Mouse (Mus musculus) lung, embryonic 16.5 days (tissue): ENCODE measurements at regions not wholly inside any gene's neighbourhood (a gene's known extent, or its start where the extent isn't known, plus 50 kb on each side); places are given as distances from the start of the nearest gene placed in this dataset.

ENCODE experiments used
- ATAC-seq: fragments of 200-750 bp; cut with Nextera tagmentation; 2 replicates; pipeline ENCODE4 v1.8.0; 2017; ENCODE audit warnings: low read depth, mild to moderate bottlenecking, moderate library complexity
- H3K27ac ChIP-seq: fragments of 300-500 bp; sonication (generic); 2 replicates; pipeline ENCODE4 v1.5.1; 2014; ENCODE audit warnings: mild to moderate bottlenecking, control low read depth, low read length
- H3K27me3 ChIP-seq: fragments of 300-500 bp; sonication (generic); 2 replicates; pipeline ENCODE4 v1.6.1; 2014; ENCODE audit warnings: low read depth, low read length, mixed read lengths; ENCODE audit not compliant: control insufficient read depth, insufficient read depth
- H3K36me3 ChIP-seq: fragments of 300-500 bp; sonication (generic); 2 replicates; pipeline ENCODE4 v1.6.1; 2014; ENCODE audit warnings: low read length; ENCODE audit not compliant: control insufficient read depth, insufficient read depth
- H3K4me1 ChIP-seq: fragments of 300-500 bp; sonication (generic); replicated peaks from 2 replicates; pipeline ENCODE4 v1.6.1; 2014; ENCODE audit warnings: low read length, mixed read lengths; ENCODE audit not compliant: control insufficient read depth, insufficient read depth
- H3K4me2 ChIP-seq: fragments of 300-500 bp; sonication (generic); 2 replicates; pipeline ENCODE4 v1.6.1; 2014; ENCODE audit warnings: low read depth, low read length, control low read depth
- H3K4me3 ChIP-seq: fragments of 300-500 bp; sonication (generic); 2 replicates; pipeline ENCODE4 v1.5.1; 2014; ENCODE audit warnings: mild to moderate bottlenecking, low read length, control low read depth
- H3K9ac ChIP-seq: fragments of 300-500 bp; sonication (generic); 2 replicates; pipeline ENCODE4 v1.6.1; 2014; ENCODE audit warnings: low read length, control low read depth
- H3K9me3 ChIP-seq: fragments of 300-500 bp; sonication (generic); 2 replicates; pipeline ENCODE4 v1.6.1; 2016; ENCODE audit warnings: low read length; ENCODE audit not compliant: control insufficient read depth
- WGBS: fragments of 180-500 bp; shearing (Covaris S2); extraction: QIAGEN DNeasy Blood & Tissue Kit; methylation state at CpG from one replicate; pipeline ENCODE4 v1.1.7; 2014; 5-methylcytosine and 5-hydroxymethylcytosine counted together

- no peak overlapping the region for H3K4me2 ChIP-seq
- H3K27me3 ChIP-seq, result no peaks in the 10 kb centered on the region
- no peak overlapping the region for H3K4me3 ChIP-seq
- no peak for ATAC-seq
- no peaks in the 10 kb centered on the region for H3K9me3 ChIP-seq
- WGBS, result 53% methylated on average over 3 of the region's 3 CpGs
- H3K27ac ChIP-seq, result no peak overlapping the region
- H3K36me3 ChIP-seq, result no peaks in the 10 kb centered on the region
- no peak overlapping the region for H3K9ac ChIP-seq
- no peaks in the 10 kb centered on the region for H3K4me1 ChIP-seq
Observed at GRCm38 (mm10) chr16:9176402-9176801, 346.5 kb downstream of the 1810013L24Rik start.

GRCm38 (mm10) chr16:9195821-9196220, 365.9 kb downstream of the 1810013L24Rik start:
- Histone ChIP-seq H3K36me3 (no peaks in the 10 kb centered on the region), H3K27ac (no peak overlapping the region), H3K4me2 (no peak overlapping the region), H3K4me3 (no peak overlapping the region), H3K9ac (no peak overlapping the region), H3K4me1 (no peaks in the 10 kb centered on the region), H3K9me3 (no peaks in the 10 kb centered on the region), H3K27me3 (no peaks in the 10 kb centered on the region)
- 29% methylated on average over 13 of the region's 13 CpGs for WGBS
- ATAC-seq, result no peak

- Histone ChIP-seq H3K9ac (no peak overlapping the region), H3K36me3 (no peaks in the 10 kb centered on the region), H3K27me3 (no peaks in the 10 kb centered on the region), H3K27ac (no peak overlapping the region), H3K9me3 (no peaks in the 10 kb centered on the region), H3K4me3 (no peak overlapping the region), H3K4me1 (no peaks in the 10 kb centered on the region), H3K4me2 (no peak overlapping the region)
- ATAC-seq, result no peak
- 74% methylated on average over 1 of the region's 1 CpGs for WGBS
Observed at GRCm38 (mm10) chr16:9198903-9199532, 369.1 kb downstream of the 1810013L24Rik start.

DNA sequence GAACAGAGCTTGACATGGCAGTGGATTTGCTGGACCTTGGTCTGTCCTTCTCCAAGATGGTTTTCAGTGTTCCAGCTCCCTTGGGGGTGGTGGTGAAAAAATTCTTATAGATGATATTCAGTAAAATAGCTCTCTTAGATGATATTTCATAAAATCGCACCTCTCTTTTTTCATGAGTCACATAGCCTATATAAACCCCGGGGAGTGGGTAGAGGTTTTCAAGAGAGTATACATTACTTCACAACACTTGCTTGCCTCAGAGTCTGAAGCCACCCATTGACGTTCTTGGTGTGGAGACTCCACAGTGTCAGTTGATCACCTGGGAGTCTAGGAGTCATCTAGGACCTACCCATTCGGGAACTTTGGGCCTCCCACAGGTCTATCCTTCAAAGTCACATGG, 378.7 kb downstream of the 1810013L24Rik start:
- no peak overlapping the region for H3K9ac ChIP-seq
- H3K4me2 ChIP-seq, result no peak overlapping the region
- H3K9me3 ChIP-seq, result no peaks in the 10 kb centered on the region
- 87% methylated on average over 4 of the region's 4 CpGs for WGBS
- no peak overlapping the region for H3K27ac ChIP-seq
- no peaks in the 10 kb centered on the region for H3K36me3 ChIP-seq
- no peak overlapping the region for H3K4me3 ChIP-seq
- no peak for ATAC-seq
- no peaks in the 10 kb centered on the region for H3K4me1 ChIP-seq
- H3K27me3 ChIP-seq, result no peaks in the 10 kb centered on the region

GRCm38 (mm10) chr16:9211485-9211884, 381.6 kb downstream of the 1810013L24Rik start:
- Histone ChIP-seq H3K36me3 (no peaks in the 10 kb centered on the region), H3K9me3 (no peaks in the 10 kb centered on the region), H3K4me1 (no peaks in the 10 kb centered on the region), H3K9ac (no peak overlapping the region), H3K4me2 (no peak overlapping the region), H3K27me3 (no peaks in the 10 kb centered on the region), H3K4me3 (no peak overlapping the region), H3K27ac (no peak overlapping the region)
- ATAC-seq, result no peak
- 29% methylated on average over 6 of the region's 6 CpGs for WGBS

GRCm38 (mm10) chr16:9215131-9215530, 385.2 kb downstream of the 1810013L24Rik start:
- H3K4me1 ChIP-seq, result peaks cover 4% of the 10 kb centered on the region; the same call in 1 of the 2 replicates
- ATAC-seq, result no peak
- no peaks in the 10 kb centered on the region for H3K36me3 ChIP-seq
- no peak overlapping the region for H3K4me3 ChIP-seq
- WGBS, result 35% methylated on average over 1 of the region's 1 CpGs
- no peaks in the 10 kb centered on the region for H3K9me3 ChIP-seq
- no peak overlapping the region for H3K4me2 ChIP-seq
- H3K9ac ChIP-seq, result no peak overlapping the region
- H3K27me3 ChIP-seq, result no peaks in the 10 kb centered on the region
- no peak overlapping the region for H3K27ac ChIP-seq

- H3K9ac ChIP-seq, result no peak overlapping the region
- H3K4me2 ChIP-seq, result no peak overlapping the region
- no peaks in the 10 kb centered on the region for H3K27me3 ChIP-seq
- peaks cover 4% of the 10 kb centered on the region; the same call in 1 of the 2 replicates for H3K4me1 ChIP-seq
- WGBS, result 69% methylated on average over 7 of the region's 7 CpGs
- H3K4me3 ChIP-seq, result no peak overlapping the region
- no peak for ATAC-seq
- no peak overlapping the region for H3K27ac ChIP-seq
- H3K36me3 ChIP-seq, result no peaks in the 10 kb centered on the region
- H3K9me3 ChIP-seq, result no peaks in the 10 kb centered on the region
Observed at GRCm38 (mm10) chr16:9217361-9217760, 387.5 kb downstream of the 1810013L24Rik start.

GRCm38 (mm10) chr16:9230178-9230577, 400.3 kb downstream of the 1810013L24Rik start:
- Histone ChIP-seq H3K36me3 (no peaks in the 10 kb centered on the region), H3K9ac (no peak overlapping the region), H3K4me3 (no peak overlapping the region), H3K27me3 (no peaks in the 10 kb centered on the region), H3K27ac (no peak overlapping the region), H3K4me1 (no peaks in the 10 kb centered on the region), H3K9me3 (no peaks in the 10 kb centered on the region), H3K4me2 (no peak overlapping the region)
- ATAC-seq, result no peak

GRCm38 (mm10) chr16:9242099-9242498, 412.2 kb downstream of the 1810013L24Rik start:
- Histone ChIP-seq H3K4me2 (no peak overlapping the region), H3K27me3 (no peaks in the 10 kb centered on the region), H3K36me3 (no peaks in the 10 kb centered on the region), H3K4me1 (no peaks in the 10 kb centered on the region), H3K9me3 (no peaks in the 10 kb centered on the region), H3K27ac (no peak overlapping the region), H3K4me3 (no peak overlapping the region), H3K9ac (no peak overlapping the region)
- 95% methylated on average over 4 of the region's 4 CpGs for WGBS
- ATAC-seq, result no peak

GRCm38 (mm10) chr16:9247198-9247597, 417.3 kb downstream of the 1810013L24Rik start:
- WGBS, result 42% methylated on average over 3 of the region's 3 CpGs
- H3K36me3 ChIP-seq, result no peaks in the 10 kb centered on the region
- no peaks in the 10 kb centered on the region for H3K4me1 ChIP-seq
- no peak overlapping the region for H3K9ac ChIP-seq
- no peak overlapping the region for H3K4me3 ChIP-seq
- no peaks in the 10 kb centered on the region for H3K27me3 ChIP-seq
- ATAC-seq, result no peak
- no peak overlapping the region for H3K4me2 ChIP-seq
- H3K9me3 ChIP-seq, result no peaks in the 10 kb centered on the region
- H3K27ac ChIP-seq, result no peak overlapping the region
